Mouse (Mus musculus) MEL (cell line): ENCODE results near the gene Srbd1.

Experiments
- CTCF ChIP-seq, 3 experiments: IDR thresholded peaks in 2 of 3; conservative IDR thresholded peaks in 1 of 3; 2 replicates each; pipeline ENCODE4 v1.5.1; 2011 to 2012; ENCODE audit warnings: low read length in 3 of 3, low read depth in 2 of 3, mild to moderate bottlenecking in 2 of 3, improper control_type of control experiment in 1 of 3, inconsistent platforms in 1 of 3, mixed read lengths in 1 of 3, moderate library complexity in 1 of 3; ENCODE audit not compliant: control insufficient read depth in 1 of 3, insufficient read depth in 1 of 3, poor library complexity in 1 of 3, severe bottlenecking in 1 of 3
- E2F4 ChIP-seq: IDR thresholded peaks from 2 replicates; pipeline ENCODE4 v1.6.1; 2011; ENCODE audit warnings: low read depth, low read length, improper control_type of control experiment, borderline replicate concordance
- EP300 ChIP-seq, 2 experiments: IDR thresholded peaks; 2 replicates each; pipeline ENCODE4 v1.6.1; 2011; ENCODE audit warnings: improper control_type of control experiment in 2 of 2, low read length in 2 of 2, low read depth in 1 of 2, mild to moderate bottlenecking in 1 of 2
- MAZ ChIP-seq: IDR thresholded peaks from 2 replicates; pipeline ENCODE4 v1.6.1; 2012; ENCODE audit warnings: low read depth, mild to moderate bottlenecking, inconsistent platforms, low read length, improper control_type of control experiment
- MXI1 ChIP-seq: IDR thresholded peaks from 2 replicates; pipeline ENCODE4 v1.6.1; 2011; ENCODE audit warnings: mild to moderate bottlenecking, low read depth, low read length, improper control_type of control experiment
- MYB ChIP-seq: IDR thresholded peaks from 2 replicates; pipeline ENCODE4 v1.6.1; 2011; ENCODE audit warnings: mild to moderate bottlenecking, low read depth, low read length, improper control_type of control experiment
- RCOR1 ChIP-seq: IDR thresholded peaks from 2 replicates; pipeline ENCODE4 v1.6.1; 2012; ENCODE audit warnings: low read depth, mild to moderate bottlenecking, inconsistent platforms, low read length, improper control_type of control experiment
- USF2 ChIP-seq, 2 experiments: IDR thresholded peaks; 2 replicates each; pipeline ENCODE4 v1.6.1; 2011 to 2012; ENCODE audit warnings: improper control_type of control experiment in 2 of 2, low read length in 2 of 2, borderline replicate concordance in 1 of 2, inconsistent platforms in 1 of 2, low read depth in 1 of 2, mild to moderate bottlenecking in 1 of 2; ENCODE audit not compliant: insufficient read depth in 1 of 2

DNA sequence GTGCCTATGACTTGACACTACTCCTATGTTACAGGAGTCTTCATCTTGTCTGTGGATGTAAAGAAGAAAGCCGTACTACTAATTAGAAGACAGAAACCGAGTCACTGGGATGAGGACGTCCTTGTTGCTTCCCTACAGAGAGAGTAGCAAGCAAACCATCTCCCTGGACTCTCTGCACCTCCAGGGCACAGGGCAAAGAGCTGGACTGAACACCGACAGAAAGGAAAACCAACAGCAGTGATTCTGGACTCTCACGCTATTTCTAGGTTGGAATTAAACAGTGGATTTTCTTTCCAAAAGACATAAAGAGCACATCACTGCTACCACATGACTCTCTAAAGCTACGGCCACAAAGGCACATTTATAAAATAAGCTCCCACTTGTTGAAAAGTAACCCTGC, 110.3 kb downstream of the Srbd1 start:
- no peak for TF ChIP-seq MXI1
- TF ChIP-seq E2F4 = no peak
- no peak for TF ChIP-seq CTCF (IDR thresholded peaks at IDR 0.05 in 2 of 3, conservative IDR thresholded peaks at IDR 0.05 in 1 of 3; ENCODE audit: control insufficient read depth in 1 of 3, insufficient read depth in 1 of 3, low read depth in 2 of 3, low read length in 3 of 3, poor library complexity in 1 of 3, severe bottlenecking in 1 of 3)
- no peak for TF ChIP-seq EP300 (IDR thresholded peaks at IDR 0.05; ENCODE audit: low read depth in 1 of 2, low read length in 2 of 2)
- no peak for TF ChIP-seq USF2 (IDR thresholded peaks at IDR 0.05; ENCODE audit: borderline replicate concordance in 1 of 2, insufficient read depth in 1 of 2, low read depth in 1 of 2, low read length in 2 of 2)
- no peak for TF ChIP-seq MYB
- no peak for TF ChIP-seq RCOR1
- TF ChIP-seq MAZ = no peak
